Comparison of ENCODE assay signal across 20 mouse cellular contexts in genomic region chr4:55325786-55326518, GRCm38 (mm10). TPM values are rescaled to one million over a fixed set of nuclear protein-coding genes. Genes with fewer than 3 reads are reported as not detected.
A peak's percentile ranks its signal among the peaks of the same experiment; 100 is the strongest.
DNase-seq lines count a peak whose midpoint lies in the region; ATAC-seq and TF ChIP-seq lines count a peak whose summit lies in the region.
"Had no signal": no experiment of that assay in that cellular context is flagged by ENCODE, and none has a peak within 500 bp of the region (broad histone marks: within the 10 kb centered on the region; RNA-seq: fewer than 3 reads in every experiment).

No protein-coding gene starts in this region.

- no peak overlapping the region for H3K4me2 ChIP-seq in lung, postnatal 0 days (replicated peaks; ENCODE audit: low read depth, low read length)
- peak overlapping the region; percentile 88 for H3K4me2 ChIP-seq in myocyte (ENCODE audit: low read depth)
- H3K4me2 ChIP-seq in heart, embryonic 11.5 days, result no peak overlapping the region
- H3K4me2 ChIP-seq: embryonic facial prominence, embryonic 13.5 days; limb, embryonic 13.5 days; midbrain, embryonic 15.5 days had no signal

- H3K79me2 ChIP-seq in myocyte (ENCODE audit: control insufficient read depth, insufficient read depth), result no peaks in the 10 kb centered on the region

- peak; percentile 58 for DNase-seq in lung, postnatal 0 days (ENCODE audit: low spot score)
- no peak for DNase-seq in lung, adult 2 months
- peak; percentile 25 for DNase-seq in Patski (ENCODE audit: low read depth, low spot score)
- no peak for DNase-seq in adrenal gland, adult 8-10 months
- DNase-seq: adrenal gland, postnatal 10 days; cerebellum, adult 8-10 months; gastrocnemius, postnatal 25 days; liver, postnatal 0 days; right cerebral cortex, postnatal 25 days; thymus, postnatal 4 days had no signal

- TF ChIP-seq POLR2A in lung, adult 2 months (IDR thresholded peaks at IDR 0.05; ENCODE audit: borderline replicate concordance, extremely low read depth, low read depth, low read length), result no peak
- TF ChIP-seq POLR2A in ES-Bruce4 (IDR thresholded peaks at IDR 0.05; ENCODE audit: insufficient read depth, low read length), result no peak
- TF ChIP-seq POLR2A in myocyte (IDR thresholded peaks at IDR 0.05; ENCODE audit: insufficient read length, low read depth), result no peak

- POLR2A ChIA-PET in Patski (lab: Charles Lee), result no interaction called here

- TF ChIP-seq CTCF in lung, postnatal 0 days (IDR thresholded peaks at IDR 0.05), result no peak
- no peak for TF ChIP-seq CTCF in lung, adult 2 months (IDR thresholded peaks at IDR 0.05; ENCODE audit: insufficient read depth, low read length)
- TF ChIP-seq CTCF in ES-Bruce4 (IDR thresholded peaks at IDR 0.05; ENCODE audit: low read depth, low read length), result no peak
- TF ChIP-seq CTCF in Patski (IDR thresholded peaks at IDR 0.05), result no peak

- H3K4me1 ChIP-seq in lung, postnatal 0 days (ENCODE audit: insufficient read depth, low read depth, low read length), result no peaks in the 10 kb centered on the region
- no peaks in the 10 kb centered on the region for H3K4me1 ChIP-seq in lung, adult 2 months (ENCODE audit: control insufficient read depth, insufficient read depth, low read length)
- H3K4me1 ChIP-seq in ES-Bruce4 (ENCODE audit: control insufficient read depth, insufficient read depth, low read length), result peaks cover 2% of the 10 kb centered on the region
- H3K4me1 ChIP-seq in heart, embryonic 11.5 days (ENCODE audit: control insufficient read depth, insufficient read depth, low read length), result no peaks in the 10 kb centered on the region
- H3K4me1 ChIP-seq: forebrain, embryonic 10.5 days; heart, embryonic 10.5 days; limb, embryonic 13.5 days; midbrain, embryonic 15.5 days had no signal

- no peaks in the 10 kb centered on the region for H3K27me3 ChIP-seq in lung, postnatal 0 days (replicated peaks; ENCODE audit: insufficient read depth, low read length)
- H3K27me3 ChIP-seq in ES-Bruce4 (ENCODE audit: control insufficient read depth, insufficient read depth, low read length, poor library complexity, severe bottlenecking), result no peaks in the 10 kb centered on the region
- H3K27me3 ChIP-seq in Patski, result no peaks in the 10 kb centered on the region
- no peaks in the 10 kb centered on the region for H3K27me3 ChIP-seq in myocyte (ENCODE audit: control insufficient read depth, insufficient read depth, insufficient read length)
- no peaks in the 10 kb centered on the region for H3K27me3 ChIP-seq in heart, embryonic 11.5 days (ENCODE audit: control insufficient read depth, insufficient read depth, low read length)
- H3K27me3 ChIP-seq: embryonic facial prominence, embryonic 13.5 days; limb, embryonic 13.5 days; midbrain, embryonic 15.5 days had no signal

- no peaks in the 10 kb centered on the region for H3K36me3 ChIP-seq in lung, postnatal 0 days (ENCODE audit: insufficient read depth, low read length)
- H3K36me3 ChIP-seq in ES-Bruce4 (ENCODE audit: control insufficient read depth, insufficient read depth, low read length, poor library complexity, severe bottlenecking) (no peaks in the 10 kb centered on the region), myocyte (ENCODE audit: control insufficient read depth, insufficient read depth) (no peaks in the 10 kb centered on the region)
- no peaks in the 10 kb centered on the region for H3K36me3 ChIP-seq in heart, embryonic 11.5 days (ENCODE audit: control insufficient read depth, insufficient read depth, low read length)
- H3K36me3 ChIP-seq: embryonic facial prominence, embryonic 13.5 days; forebrain, embryonic 10.5 days; heart, embryonic 10.5 days; limb, embryonic 13.5 days; midbrain, embryonic 15.5 days had no signal

- H3K27ac ChIP-seq in lung, postnatal 0 days (ENCODE audit: low read length), result no peak overlapping the region
- H3K27ac ChIP-seq in ES-Bruce4 (ENCODE audit: insufficient read depth, low read length), result peak overlapping the region; percentile 80
- H3K27ac ChIP-seq in heart, embryonic 11.5 days (ENCODE audit: low read depth, low read length), result no peak overlapping the region
- H3K27ac ChIP-seq: embryonic facial prominence, embryonic 13.5 days; forebrain, embryonic 10.5 days; heart, embryonic 10.5 days; limb, embryonic 13.5 days; midbrain, embryonic 15.5 days had no signal

- WGBS in lung, postnatal 0 days, result 34% methylated on average over 4 of the region's 4 CpGs
- WGBS in lung, adult 2 months, result 50% methylated on average over 4 of the region's 4 CpGs
- 65% methylated on average over 4 of the region's 4 CpGs for WGBS in heart, embryonic 11.5 days (ENCODE audit: insufficient replicate concordance)

- H3K4me3 ChIP-seq in lung, postnatal 0 days (ENCODE audit: low read depth, low read length), result no peak overlapping the region
- no peak overlapping the region for H3K4me3 ChIP-seq in lung, adult 2 months (replicated peaks; ENCODE audit: extremely low read depth, low read depth, low read length)
- H3K4me3 ChIP-seq in ES-Bruce4 (ENCODE audit: low read depth, low read length) (no peak overlapping the region), myocyte (no peak overlapping the region)
- H3K4me3 ChIP-seq in heart, embryonic 11.5 days (ENCODE audit: low read depth, low read length), result no peak overlapping the region
- H3K4me3 ChIP-seq: embryonic facial prominence, embryonic 13.5 days; forebrain, embryonic 10.5 days; heart, embryonic 10.5 days; limb, embryonic 13.5 days; midbrain, embryonic 15.5 days had no signal

- ATAC-seq in lung, postnatal 0 days, result peak; percentile 43; the same call in 1 of the 2 replicates
- ATAC-seq in Patski, result no peak
- no peak for ATAC-seq in heart, embryonic 11.5 days (replicated peaks; ENCODE audit: insufficient number of reproducible peaks, low FRiP score, low TSS enrichment)
- ATAC-seq: hindbrain, embryonic 16.5 days; intestine, postnatal 0 days; liver, postnatal 0 days; midbrain, embryonic 15.5 days had no signal

- no peak overlapping the region for H3ac ChIP-seq in myocyte (ENCODE audit: control insufficient read depth, insufficient read length)

- H3K9me3 ChIP-seq in lung, postnatal 0 days (ENCODE audit: low read length), result no peaks in the 10 kb centered on the region
- H3K9me3 ChIP-seq in ES-Bruce4 (replicated peaks; ENCODE audit: control insufficient read depth, insufficient read depth, low read length, poor library complexity, severe bottlenecking), result no peaks in the 10 kb centered on the region
- no peaks in the 10 kb centered on the region for H3K9me3 ChIP-seq in heart, embryonic 11.5 days (replicated peaks; ENCODE audit: control insufficient read depth, low read length)
- H3K9me3 ChIP-seq: embryonic facial prominence, embryonic 13.5 days; forebrain, embryonic 10.5 days; heart, embryonic 10.5 days; limb, embryonic 13.5 days; midbrain, embryonic 15.5 days had no signal

- H3K9ac ChIP-seq in lung, postnatal 0 days (replicated peaks; ENCODE audit: low read depth), result no peak overlapping the region
- H3K9ac ChIP-seq in ES-Bruce4 (ENCODE audit: low read depth, poor library complexity, severe bottlenecking), result no peak overlapping the region
- no peak overlapping the region for H3K9ac ChIP-seq in heart, embryonic 11.5 days (ENCODE audit: low read depth, low read length)
- H3K9ac ChIP-seq: embryonic facial prominence, embryonic 13.5 days; limb, embryonic 13.5 days; liver, postnatal 0 days; midbrain, embryonic 15.5 days had no signal

- TF ChIP-seq EP300 in lung, postnatal 0 days (IDR thresholded peaks at IDR 0.05), result peak; percentile 63; the same call in 1 of the 2 replicates
- no peak for TF ChIP-seq EP300 in ES-Bruce4 (IDR thresholded peaks at IDR 0.05; ENCODE audit: insufficient read depth, low read depth, low read length)

- in situ Hi-C loops in Patski (cut with MboI; ENCODE audit: low pct_unique_long_range_greater_than_20kb), result no loop called here

- CTCF ChIA-PET in Patski (lab: Charles Lee), result interaction anchor here (1.3 kb wide), 1 partner anchor 18 kb away, joined by 3 read pairs; no protein-coding TSS in a partner anchor

TF ChIP-seq in myocyte, 11 proteins besides CTCF, POLR2A, EP300 and RAD21:
- TF ChIP-seq POLR2AphosphoS2 (IDR thresholded peaks at IDR 0.05; ENCODE audit: insufficient read length, low read depth) (no peak), E2F4 (IDR thresholded peaks at IDR 0.05; ENCODE audit: insufficient read depth) (no peak), USF1 (IDR thresholded peaks at IDR 0.05; ENCODE audit: low read depth) (peak; percentile 95), SRF (IDR thresholded peaks at IDR 0.05; ENCODE audit: control insufficient read depth, insufficient read length, low read depth) (no peak), TCF12 (IDR thresholded peaks at IDR 0.05; ENCODE audit: insufficient read depth, poor library complexity, severe bottlenecking) (no peak), TCF3 (IDR thresholded peaks at IDR 0.05; ENCODE audit: insufficient read length, low read depth) (no peak), MYOD1 (IDR thresholded peaks at IDR 0.05; ENCODE audit: control insufficient read depth in 1 of 3, insufficient read length in 2 of 3, low read depth in 2 of 3) (peak in 1 of 3 experiments; percentile 47), REST (IDR thresholded peaks at IDR 0.05; ENCODE audit: insufficient read depth, insufficient read length) (no peak), CEBPB (IDR thresholded peaks at IDR 0.05; ENCODE audit: insufficient read depth, poor library complexity, severe bottlenecking) (0 out of 2 replicates have a peak, but pooled peaks have one; percentile 13), MAX (IDR thresholded peaks at IDR 0.05; ENCODE audit: low read depth) (no peak), MYOG (IDR thresholded peaks at IDR 0.05; ENCODE audit: control insufficient read depth in 1 of 3, insufficient read depth in 1 of 3, insufficient read length in 2 of 3, low read depth in 2 of 3) (no peak)

RNA-seq across cellular contexts. Expression of gene Rad23b, which starts 23.9 kb away (rescaled TPM):
- 42.7 and 46.5 TPM in 2 replicates for polyA plus RNA-seq in lung, postnatal 0 days (2015; fragmentation: Nextera tagmentation; extraction: Ambion mirVana)
- 212 and 283 TPM in 2 replicates for polyA plus RNA-seq in lung, adult 2 months (2012; rRNA removed)
- 307 and 313 TPM in 2 replicates for polyA plus RNA-seq in ES-Bruce4 (2011; ENCODE audit: insufficient read depth, insufficient read length, low read depth, missing spikeins)
- 133 TPM for polyA plus RNA-seq in Patski (2021)
- 165 TPM for polyA plus RNA-seq in myocyte (2012; fragmentation: generic; extraction: Trizol)
- total RNA-seq in adrenal gland, adult 8-10 months (2022), result 100 to 1,000 TPM; 124 to 153 (median 132) TPM
- 49.6 and 71.3 TPM in 2 replicates for polyA plus RNA-seq in heart, embryonic 11.5 days (2014; fragmentation: Nextera tagmentation; extraction: Ambion mirVana)

Comparison
In these comparisons a context has a peak if more than half of its experiments do, and no peak if none do; other contexts are left out.
1. DNase-seq: peak in lung, postnatal 0 days (single experiment) and Patski (single experiment); none in lung, adult 2 months (single experiment) and adrenal gland, adult 8-10 months (single experiment).